Mouse (Mus musculus): ENCODE data around the gene Tmem143. TPM values are rescaled to one million over a fixed set of nuclear protein-coding genes. Genes with fewer than 3 reads are reported as not detected.

The Tmem143 gene
- 0.35 TPM for polyA plus RNA-seq (2014; fragmentation: Illumina TruSeq; extraction: RNeasy Lipid Tissue Mini Kit (QIAGEN cat#74804); ENCODE audit: low read depth, low replicate concordance)

DNA sequence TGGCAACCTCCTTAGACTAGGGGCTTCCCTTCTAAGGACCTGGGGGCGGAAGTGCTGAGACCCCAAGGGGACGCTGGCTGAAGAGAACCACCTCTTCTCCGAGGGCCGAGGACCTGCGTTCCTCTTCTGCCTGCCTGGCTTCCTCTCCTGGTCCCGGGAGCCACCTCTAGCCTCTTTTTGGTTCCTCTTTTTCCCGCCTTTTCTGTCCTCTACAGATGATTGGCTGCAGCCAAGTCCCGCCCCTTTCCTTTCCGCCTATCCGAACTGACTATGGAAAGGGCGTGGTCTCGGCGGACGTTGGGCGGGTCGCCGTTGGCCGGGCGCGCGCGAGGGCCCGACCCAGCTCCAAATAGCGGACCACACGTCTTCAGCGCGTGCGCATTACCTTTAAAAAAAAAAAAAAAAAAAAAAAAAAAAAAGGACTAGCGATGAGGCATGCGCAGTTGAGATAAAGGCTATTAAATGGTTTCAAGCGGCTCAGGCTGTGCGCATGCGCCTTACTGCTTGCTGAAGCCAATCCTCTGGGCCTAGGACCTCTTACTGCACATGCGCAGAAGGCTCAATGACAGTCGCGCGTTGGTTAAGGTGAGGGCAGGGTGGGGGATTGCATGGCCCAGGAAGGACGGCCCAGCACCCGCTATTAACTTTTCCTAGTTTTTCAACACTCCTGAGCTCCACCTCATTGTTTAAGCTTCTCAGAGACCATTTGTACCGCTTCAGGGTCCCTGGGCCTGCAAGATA, at the start of gene Tmem143, which contains the start of gene Syngr4:
Gene Tmem143, plus strand, starts transcription at position 425 of the 741 bp plus-strand sequence.
Gene Syngr4, minus strand, starts transcription at position 198 of the 741 bp plus-strand sequence.

DNA sequence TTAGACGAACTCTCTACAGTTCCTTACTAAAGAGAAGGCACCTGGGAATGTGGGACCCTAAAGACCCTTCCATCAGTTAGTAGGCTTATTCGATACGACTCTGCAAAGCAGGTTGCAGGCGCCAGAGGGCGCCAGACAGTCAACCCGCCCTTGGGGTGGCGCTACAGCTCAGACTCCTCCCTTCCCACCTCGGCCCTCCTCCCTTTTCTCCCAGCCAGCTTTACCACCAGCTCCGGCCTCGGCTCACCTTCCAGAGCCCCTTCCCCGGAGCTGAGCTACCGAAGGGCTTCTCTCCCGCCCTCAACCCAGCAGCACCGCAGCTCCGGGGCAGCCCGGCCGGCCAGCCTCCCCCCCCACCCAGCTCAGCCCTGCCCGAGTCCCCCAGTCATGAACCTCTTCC, 24.1 kb upstream of the Tmem143 start, which contains the start of gene Kdelr1:
Gene Kdelr1, plus strand, starts transcription at position 149 of the 400 bp plus-strand sequence.

DNA sequence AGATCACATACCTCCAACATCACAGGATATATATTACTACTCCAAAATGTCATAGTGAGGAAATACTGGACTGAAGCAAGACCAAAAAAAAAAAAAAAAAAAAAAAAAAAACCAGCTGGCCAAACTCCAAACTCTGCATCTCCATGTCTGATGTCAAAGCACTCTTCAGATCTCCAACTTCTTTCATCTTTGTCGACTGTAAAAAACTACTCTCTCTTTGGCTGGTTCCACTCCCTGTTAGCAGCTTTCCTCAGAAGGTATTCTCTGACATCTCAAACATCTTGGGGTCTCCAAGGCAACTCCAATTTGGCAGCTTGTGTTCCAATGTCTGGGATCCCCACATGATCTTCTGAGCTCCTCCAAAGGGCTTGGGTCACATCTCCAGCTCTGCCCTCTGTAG, 18.5 kb upstream of the Tmem143 start, which contains the start of gene Grin2d:
Gene Grin2d, minus strand, starts transcription at position 101 of the 400 bp plus-strand sequence.

DNA sequence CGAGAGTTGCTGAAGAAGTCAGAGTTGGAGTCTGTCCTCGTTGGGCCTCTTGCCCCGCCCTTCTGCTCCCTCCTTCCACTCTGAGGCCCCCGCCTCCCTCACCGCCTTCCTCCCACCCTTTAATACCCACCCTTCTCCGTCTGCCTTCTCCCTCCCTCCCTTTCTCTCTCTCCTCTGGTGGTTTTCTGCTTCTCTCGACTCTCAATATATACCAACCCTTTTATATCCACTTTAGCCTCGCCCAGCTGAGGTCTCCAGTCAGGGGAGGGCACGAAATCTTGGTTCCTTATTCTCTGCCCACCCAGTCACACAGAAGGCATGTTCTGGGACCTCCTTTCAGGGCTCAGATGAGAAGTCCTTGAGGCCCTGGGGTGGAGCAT, 24.5 kb downstream of the Tmem143 start, which contains the start of gene Emp3:
Gene Emp3, minus strand, starts transcription at position 163 of the 380 bp plus-strand sequence.

DNA sequence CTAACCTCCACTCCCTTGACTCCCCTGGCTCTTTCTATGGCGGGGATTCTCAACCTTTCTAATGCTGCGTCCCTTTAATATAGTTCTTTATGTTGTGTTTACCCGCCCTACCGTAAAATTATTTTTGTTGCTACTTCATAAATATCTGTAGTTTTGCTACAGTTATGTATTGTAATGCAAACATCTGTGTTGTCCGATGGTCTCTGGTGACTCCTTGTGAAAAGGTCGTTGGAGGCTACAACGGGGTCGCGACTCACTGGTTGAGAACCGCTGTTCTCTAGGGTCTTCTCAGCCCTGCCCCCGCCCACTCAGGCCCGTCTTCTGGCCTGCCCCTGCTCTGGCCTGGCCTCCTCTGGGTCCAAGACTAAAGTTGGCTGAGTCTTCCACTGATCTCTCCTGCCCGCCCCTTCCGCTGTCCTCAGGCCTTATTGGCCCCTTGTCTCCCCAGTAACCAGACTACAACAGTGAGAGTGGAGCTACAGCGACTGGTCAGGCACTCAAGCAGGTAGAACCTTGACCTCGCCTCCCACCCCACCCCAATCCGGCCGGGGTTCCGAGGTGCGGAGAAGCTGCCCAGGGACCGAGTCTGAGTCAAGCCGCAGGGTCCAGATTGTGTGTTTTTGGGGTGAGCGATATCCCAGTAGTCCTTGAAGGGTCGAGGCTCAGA, 27.2 kb downstream of the Tmem143 start, which contains the start of gene Ccdc114:
Gene Ccdc114, plus strand, starts transcription at position 311 of the 667 bp plus-strand sequence.

Other genes starting within 250 kb of the Tmem143 start
- gene Fut2, start 230.5 kb upstream of the Tmem143 start, polyA plus RNA-seq (2014; fragmentation: Illumina TruSeq; extraction: RNeasy Lipid Tissue Mini Kit (QIAGEN cat#74804); ENCODE audit: low read depth, low replicate concordance) = 0.17 TPM
- not detected for gene Ntn5, start 212.9 kb upstream of the Tmem143 start, polyA plus RNA-seq (2014; fragmentation: Illumina TruSeq; extraction: RNeasy Lipid Tissue Mini Kit (QIAGEN cat#74804); ENCODE audit: low read depth, low replicate concordance)
- gene Sec1, start 202.5 kb upstream of the Tmem143 start, polyA plus RNA-seq (2014; fragmentation: Illumina TruSeq; extraction: RNeasy Lipid Tissue Mini Kit (QIAGEN cat#74804); ENCODE audit: low read depth, low replicate concordance) = 1.2 TPM
- gene Car11, start 197.1 kb upstream of the Tmem143 start, polyA plus RNA-seq (2014; fragmentation: Illumina TruSeq; extraction: RNeasy Lipid Tissue Mini Kit (QIAGEN cat#74804); ENCODE audit: low read depth, low replicate concordance) = not detected
- 2.3 TPM for gene Dbp, start 191.9 kb upstream of the Tmem143 start, polyA plus RNA-seq (2014; fragmentation: Illumina TruSeq; extraction: RNeasy Lipid Tissue Mini Kit (QIAGEN cat#74804); ENCODE audit: low read depth, low replicate concordance)
- gene Rpl18, start 181.5 kb upstream of the Tmem143 start, polyA plus RNA-seq (2014; fragmentation: Illumina TruSeq; extraction: RNeasy Lipid Tissue Mini Kit (QIAGEN cat#74804); ENCODE audit: low read depth, low replicate concordance) = 0.69 TPM
- 0.57 TPM for gene Sphk2, start 178.9 kb upstream of the Tmem143 start, polyA plus RNA-seq (2014; fragmentation: Illumina TruSeq; extraction: RNeasy Lipid Tissue Mini Kit (QIAGEN cat#74804); ENCODE audit: low read depth, low replicate concordance)
- 23.8 TPM for gene Fam83e, start 175.7 kb upstream of the Tmem143 start, polyA plus RNA-seq (2014; fragmentation: Illumina TruSeq; extraction: RNeasy Lipid Tissue Mini Kit (QIAGEN cat#74804); ENCODE audit: low read depth, low replicate concordance)
- gene Spaca4, start 171.1 kb upstream of the Tmem143 start, polyA plus RNA-seq (2014; fragmentation: Illumina TruSeq; extraction: RNeasy Lipid Tissue Mini Kit (QIAGEN cat#74804); ENCODE audit: low read depth, low replicate concordance) = 0.35 TPM
- not detected for gene Lmtk3, start 113.2 kb upstream of the Tmem143 start, polyA plus RNA-seq (2014; fragmentation: Illumina TruSeq; extraction: RNeasy Lipid Tissue Mini Kit (QIAGEN cat#74804); ENCODE audit: low read depth, low replicate concordance)
- gene Sult2b1, start 112.3 kb upstream of the Tmem143 start, polyA plus RNA-seq (2014; fragmentation: Illumina TruSeq; extraction: RNeasy Lipid Tissue Mini Kit (QIAGEN cat#74804); ENCODE audit: low read depth, low replicate concordance) = 2.8 TPM
- 69.6 TPM for gene Cyth2, start 82.4 kb upstream of the Tmem143 start, polyA plus RNA-seq (2014; fragmentation: Illumina TruSeq; extraction: RNeasy Lipid Tissue Mini Kit (QIAGEN cat#74804); ENCODE audit: low read depth, low replicate concordance)
- gene Kcnj14, start 72.2 kb upstream of the Tmem143 start, polyA plus RNA-seq (2014; fragmentation: Illumina TruSeq; extraction: RNeasy Lipid Tissue Mini Kit (QIAGEN cat#74804); ENCODE audit: low read depth, low replicate concordance) = not detected
- gene Grwd1, start 66.0 kb upstream of the Tmem143 start, polyA plus RNA-seq (2014; fragmentation: Illumina TruSeq; extraction: RNeasy Lipid Tissue Mini Kit (QIAGEN cat#74804); ENCODE audit: low read depth, low replicate concordance) = 1.2 TPM
- gene Kdelr1, start 24.2 kb upstream of the Tmem143 start, polyA plus RNA-seq (2014; fragmentation: Illumina TruSeq; extraction: RNeasy Lipid Tissue Mini Kit (QIAGEN cat#74804); ENCODE audit: low read depth, low replicate concordance) = 20.4 TPM
- 0.99 TPM for gene Grin2d, start 18.6 kb upstream of the Tmem143 start, polyA plus RNA-seq (2014; fragmentation: Illumina TruSeq; extraction: RNeasy Lipid Tissue Mini Kit (QIAGEN cat#74804); ENCODE audit: low read depth, low replicate concordance)
- gene Syngr4, start 227 bp upstream of the Tmem143 start, polyA plus RNA-seq (2014; fragmentation: Illumina TruSeq; extraction: RNeasy Lipid Tissue Mini Kit (QIAGEN cat#74804); ENCODE audit: low read depth, low replicate concordance) = 46.7 TPM
- 1.3 TPM for gene Emp3, start 24.5 kb downstream of the Tmem143 start, polyA plus RNA-seq (2014; fragmentation: Illumina TruSeq; extraction: RNeasy Lipid Tissue Mini Kit (QIAGEN cat#74804); ENCODE audit: low read depth, low replicate concordance)
- 2.9 TPM for gene Ccdc114, start 27.1 kb downstream of the Tmem143 start, polyA plus RNA-seq (2014; fragmentation: Illumina TruSeq; extraction: RNeasy Lipid Tissue Mini Kit (QIAGEN cat#74804); ENCODE audit: low read depth, low replicate concordance)
- gene Abcc6, start 133.4 kb downstream of the Tmem143 start, polyA plus RNA-seq (2014; fragmentation: Illumina TruSeq; extraction: RNeasy Lipid Tissue Mini Kit (QIAGEN cat#74804); ENCODE audit: low read depth, low replicate concordance) = not detected
- gene Nomo1, start 136.8 kb downstream of the Tmem143 start, polyA plus RNA-seq (2014; fragmentation: Illumina TruSeq; extraction: RNeasy Lipid Tissue Mini Kit (QIAGEN cat#74804); ENCODE audit: low read depth, low replicate concordance) = 6.3 TPM
- gene Kcnj11, start 203.8 kb downstream of the Tmem143 start, polyA plus RNA-seq (2014; fragmentation: Illumina TruSeq; extraction: RNeasy Lipid Tissue Mini Kit (QIAGEN cat#74804); ENCODE audit: low read depth, low replicate concordance) = 0.25 TPM